Mouse (Mus musculus): Measurements from ENCODE around the gene Mtfmt. TPM values are rescaled to one million over a fixed set of nuclear protein-coding genes. Genes with fewer than 3 reads are reported as not detected.
A peak's percentile ranks its signal among the peaks of the same experiment; 100 is the strongest.

Mtfmt gene
- polyA plus RNA-seq, 1 experiment from 2014 or later: 21.9 TPM

GRCm38 (mm10) chr9:65419633-65420032 is 15.9 kb upstream of the Mtfmt start:
- H3K27ac ChIP-seq (ENCODE audit: low read length): no peak overlapping the region
- ATAC-seq (ENCODE audit: insufficient read depth, low FRiP score): no peak
- H3K4me2 ChIP-seq (ENCODE audit: low read depth, low read length): no peak overlapping the region
- H3K36me3 ChIP-seq (ENCODE audit: control insufficient read depth, insufficient read depth, low read length): no peaks in the 10 kb centered on the region
- H3K4me3 ChIP-seq (replicated peaks; ENCODE audit: low read length): no peak overlapping the region
- no peak overlapping the region for H3K9ac ChIP-seq (ENCODE audit: low read length)
- no peaks in the 10 kb centered on the region for H3K27me3 ChIP-seq (ENCODE audit: control insufficient read depth, insufficient read depth, low read length)
- H3K9me3 ChIP-seq (replicated peaks; ENCODE audit: control insufficient read depth, low read length): no peaks in the 10 kb centered on the region
- 67% methylated on average over 3 of the region's 3 CpGs for WGBS
- no peaks in the 10 kb centered on the region for H3K4me1 ChIP-seq (ENCODE audit: control insufficient read depth, insufficient read depth, low read length)

- H3K4me2 ChIP-seq (ENCODE audit: low read depth, low read length): no peak within 1 kb of the TSS
- H3K36me3 ChIP-seq (ENCODE audit: control insufficient read depth, insufficient read depth, low read length): no peaks in the 10 kb centered on the region
- H3K27ac ChIP-seq (ENCODE audit: low read length): no peak within 1 kb of the TSS
- ATAC-seq (ENCODE audit: insufficient read depth, low FRiP score): no peak
- no peak within 1 kb of the TSS for H3K4me3 ChIP-seq (replicated peaks; ENCODE audit: low read length)
- no peak within 1 kb of the TSS for H3K9ac ChIP-seq (ENCODE audit: low read length)
- no peaks in the 10 kb centered on the region for H3K9me3 ChIP-seq (replicated peaks; ENCODE audit: control insufficient read depth, low read length)
- 76% methylated on average over 11 of the region's 11 CpGs for WGBS
- no peaks in the 10 kb centered on the region for H3K27me3 ChIP-seq (ENCODE audit: control insufficient read depth, insufficient read depth, low read length)
- no peaks in the 10 kb centered on the region for H3K4me1 ChIP-seq (ENCODE audit: control insufficient read depth, insufficient read depth, low read length)
These were observed 12.7 kb upstream of the Mtfmt start, which contains the start of gene Slc51b for GRCm38 (mm10) chr9:65422760-65423501. Gene Slc51b (minus strand): TSS chr9:65422955.

- Histone ChIP-seq H3K4me3 (replicated peaks; ENCODE audit: low read length) (no peak overlapping the region), H3K36me3 (ENCODE audit: control insufficient read depth, insufficient read depth, low read length) (no peaks in the 10 kb centered on the region), H3K4me2 (ENCODE audit: low read depth, low read length) (no peak overlapping the region), H3K4me1 (ENCODE audit: control insufficient read depth, insufficient read depth, low read length) (no peaks in the 10 kb centered on the region), H3K9ac (ENCODE audit: low read length) (no peak overlapping the region), H3K27me3 (ENCODE audit: control insufficient read depth, insufficient read depth, low read length) (no peaks in the 10 kb centered on the region), H3K27ac (ENCODE audit: low read length) (no peak overlapping the region), H3K9me3 (replicated peaks; ENCODE audit: control insufficient read depth, low read length) (no peaks in the 10 kb centered on the region)
- WGBS: 17% methylated on average over 3 of the region's 3 CpGs
- ATAC-seq (ENCODE audit: insufficient read depth, low FRiP score): no peak
These were observed 11.2 kb upstream of the Mtfmt start for GRCm38 (mm10) chr9:65424393-65424792.

GRCm38 (mm10) chr9:65427511-65427910 is 8.1 kb upstream of the Mtfmt start:
- H3K4me2 ChIP-seq (ENCODE audit: low read depth, low read length): no peak overlapping the region
- no peak overlapping the region for H3K9ac ChIP-seq (ENCODE audit: low read length)
- no peak overlapping the region for H3K27ac ChIP-seq (ENCODE audit: low read length)
- H3K9me3 ChIP-seq (replicated peaks; ENCODE audit: control insufficient read depth, low read length): no peaks in the 10 kb centered on the region
- H3K27me3 ChIP-seq (ENCODE audit: control insufficient read depth, insufficient read depth, low read length): no peaks in the 10 kb centered on the region
- WGBS: 69% methylated on average over 2 of the region's 2 CpGs
- no peaks in the 10 kb centered on the region for H3K36me3 ChIP-seq (ENCODE audit: control insufficient read depth, insufficient read depth, low read length)
- ATAC-seq (ENCODE audit: insufficient read depth, low FRiP score): no peak
- H3K4me1 ChIP-seq (ENCODE audit: control insufficient read depth, insufficient read depth, low read length): no peaks in the 10 kb centered on the region
- H3K4me3 ChIP-seq (replicated peaks; ENCODE audit: low read length): no peak overlapping the region

- no peaks in the 10 kb centered on the region for H3K27me3 ChIP-seq (ENCODE audit: control insufficient read depth, insufficient read depth, low read length)
- no peaks in the 10 kb centered on the region for H3K4me1 ChIP-seq (ENCODE audit: control insufficient read depth, insufficient read depth, low read length)
- 84% methylated on average over 5 of the region's 5 CpGs for WGBS
- H3K4me2 ChIP-seq (ENCODE audit: low read depth, low read length): no peak overlapping the region
- H3K9ac ChIP-seq (ENCODE audit: low read length): no peak overlapping the region
- no peak for ATAC-seq (ENCODE audit: insufficient read depth, low FRiP score)
- H3K27ac ChIP-seq (ENCODE audit: low read length): no peak overlapping the region
- H3K9me3 ChIP-seq (replicated peaks; ENCODE audit: control insufficient read depth, low read length): no peaks in the 10 kb centered on the region
- H3K36me3 ChIP-seq (ENCODE audit: control insufficient read depth, insufficient read depth, low read length): no peaks in the 10 kb centered on the region
- no peak overlapping the region for H3K4me3 ChIP-seq (replicated peaks; ENCODE audit: low read length)
These were observed 7.6 kb upstream of the Mtfmt start for GRCm38 (mm10) chr9:65428003-65428402.

GRCm38 (mm10) chr9:65430401-65430800 is 5.2 kb upstream of the Mtfmt start:
- Histone ChIP-seq H3K4me2 (ENCODE audit: low read depth, low read length) (no peak overlapping the region), H3K4me3 (replicated peaks; ENCODE audit: low read length) (no peak overlapping the region), H3K27me3 (ENCODE audit: control insufficient read depth, insufficient read depth, low read length) (no peaks in the 10 kb centered on the region), H3K36me3 (ENCODE audit: control insufficient read depth, insufficient read depth, low read length) (no peaks in the 10 kb centered on the region), H3K9ac (ENCODE audit: low read length) (no peak overlapping the region), H3K9me3 (replicated peaks; ENCODE audit: control insufficient read depth, low read length) (no peaks in the 10 kb centered on the region), H3K4me1 (ENCODE audit: control insufficient read depth, insufficient read depth, low read length) (no peaks in the 10 kb centered on the region), H3K27ac (ENCODE audit: low read length) (no peak overlapping the region)
- no peak for ATAC-seq (ENCODE audit: insufficient read depth, low FRiP score)

- no peaks in the 10 kb centered on the region for H3K9me3 ChIP-seq (replicated peaks; ENCODE audit: control insufficient read depth, low read length)
- ATAC-seq (ENCODE audit: insufficient read depth, low FRiP score): no peak
- H3K27ac ChIP-seq (ENCODE audit: low read length): no peak overlapping the region
- no peaks in the 10 kb centered on the region for H3K36me3 ChIP-seq (ENCODE audit: control insufficient read depth, insufficient read depth, low read length)
- WGBS: 92% methylated on average over 5 of the region's 5 CpGs
- no peak overlapping the region for H3K4me2 ChIP-seq (ENCODE audit: low read depth, low read length)
- H3K4me1 ChIP-seq (ENCODE audit: control insufficient read depth, insufficient read depth, low read length): no peaks in the 10 kb centered on the region
- H3K4me3 ChIP-seq (replicated peaks; ENCODE audit: low read length): no peak overlapping the region
- H3K9ac ChIP-seq (ENCODE audit: low read length): no peak overlapping the region
- no peaks in the 10 kb centered on the region for H3K27me3 ChIP-seq (ENCODE audit: control insufficient read depth, insufficient read depth, low read length)
These were observed 4.7 kb upstream of the Mtfmt start for GRCm38 (mm10) chr9:65430921-65431320.

GRCm38 (mm10) chr9:65432236-65432635 is 3.3 kb upstream of the Mtfmt start:
- 3% methylated on average over 3 of the region's 3 CpGs for WGBS
- Histone ChIP-seq H3K27ac (ENCODE audit: low read length) (no peak overlapping the region), H3K36me3 (ENCODE audit: control insufficient read depth, insufficient read depth, low read length) (no peaks in the 10 kb centered on the region), H3K9ac (ENCODE audit: low read length) (no peak overlapping the region), H3K4me2 (ENCODE audit: low read depth, low read length) (no peak overlapping the region), H3K27me3 (ENCODE audit: control insufficient read depth, insufficient read depth, low read length) (no peaks in the 10 kb centered on the region), H3K4me1 (ENCODE audit: control insufficient read depth, insufficient read depth, low read length) (peaks cover 4% of the 10 kb centered on the region), H3K9me3 (replicated peaks; ENCODE audit: control insufficient read depth, low read length) (no peaks in the 10 kb centered on the region), H3K4me3 (replicated peaks; ENCODE audit: low read length) (no peak overlapping the region)
- peak; percentile 19; the same call in 1 of the 2 replicates for ATAC-seq (ENCODE audit: insufficient read depth, low FRiP score)

- no peaks in the 10 kb centered on the region for H3K27me3 ChIP-seq (ENCODE audit: control insufficient read depth, insufficient read depth, low read length)
- no peaks in the 10 kb centered on the region for H3K9me3 ChIP-seq (replicated peaks; ENCODE audit: control insufficient read depth, low read length)
- WGBS: 71% methylated on average over 5 of the region's 5 CpGs
- H3K36me3 ChIP-seq (ENCODE audit: control insufficient read depth, insufficient read depth, low read length): no peaks in the 10 kb centered on the region
- no peak overlapping the region for H3K9ac ChIP-seq (ENCODE audit: low read length)
- H3K4me3 ChIP-seq (replicated peaks; ENCODE audit: low read length): no peak overlapping the region
- H3K4me1 ChIP-seq (ENCODE audit: control insufficient read depth, insufficient read depth, low read length): peaks cover 4% of the 10 kb centered on the region
- H3K4me2 ChIP-seq (ENCODE audit: low read depth, low read length): no peak overlapping the region
- no peak overlapping the region for H3K27ac ChIP-seq (ENCODE audit: low read length)
- ATAC-seq (ENCODE audit: insufficient read depth, low FRiP score): no peak
These were observed 1.4 kb upstream of the Mtfmt start for GRCm38 (mm10) chr9:65434140-65434539.

Measured in stomach, embryonic 16.5 days (tissue).